Mouse (Mus musculus) kidney, embryonic 16.5 days (tissue): ENCODE data around the gene Dnajc6. TPM values are rescaled to one million over a fixed set of nuclear protein-coding genes. Genes with fewer than 3 reads are reported as not detected.
A peak's percentile ranks its signal among the peaks of the same experiment; 100 is the strongest.

Source experiments
- ATAC-seq: fragments of 200-750 bp; cut with Nextera tagmentation; 2 replicates; pipeline ENCODE4 v1.8.0; 2017; ENCODE audit warnings: moderate TSS enrichment; ENCODE audit not compliant: low FRiP score, low TSS enrichment
- H3K27ac ChIP-seq: fragments of 300-500 bp; sonication (generic); 2 replicates; pipeline ENCODE4 v1.5.1; 2014; ENCODE audit warnings: low read length
- H3K27me3 ChIP-seq: fragments of 300-500 bp; sonication (generic); 2 replicates; pipeline ENCODE4 v1.6.1; 2014; ENCODE audit warnings: low read length, control low read depth, mixed read lengths; ENCODE audit not compliant: insufficient read depth
- H3K36me3 ChIP-seq: fragments of 300-500 bp; sonication (generic); 2 replicates; pipeline ENCODE4 v1.6.1; 2014; ENCODE audit warnings: low read length, control low read depth, mixed read lengths; ENCODE audit not compliant: insufficient read depth
- H3K4me1 ChIP-seq: fragments of 300-500 bp; sonication (generic); 2 replicates; pipeline ENCODE4 v1.6.1; 2014; ENCODE audit warnings: low read length, control low read depth, mixed read lengths; ENCODE audit not compliant: insufficient read depth
- H3K4me2 ChIP-seq: fragments of 300-500 bp; sonication (generic); replicated peaks from 2 replicates; pipeline ENCODE4 v1.6.1; 2014; ENCODE audit warnings: low read depth, low read length
- H3K4me3 ChIP-seq: fragments of 300-500 bp; sonication (generic); 2 replicates; pipeline ENCODE4 v1.5.1; 2014; ENCODE audit warnings: mild to moderate bottlenecking, low read length
- H3K9ac ChIP-seq: fragments of 300-500 bp; sonication (generic); replicated peaks from 2 replicates; pipeline ENCODE4 v1.6.1; 2014; ENCODE audit warnings: low read length
- H3K9me3 ChIP-seq: fragments of 300-500 bp; sonication (generic); 2 replicates; pipeline ENCODE4 v1.6.1; 2016; ENCODE audit warnings: low read length, control low read depth
- WGBS: fragments of 180-500 bp; shearing (Covaris S2); extraction: QIAGEN DNeasy Blood & Tissue Kit; methylation state at CpG from one replicate; pipeline ENCODE4 v1.1.7; 2014; 5-methylcytosine and 5-hydroxymethylcytosine counted together
- polyA plus RNA-seq: library from polyadenylated mRNA; unstranded; fragments of >200 nt; fragmentation: Nextera tagmentation; extraction: Ambion mirVana; gene quantifications from 2 replicates; pipeline ENCODE4 v1.2.1, GENCODE M21; 2015

Dnajc6 gene
- polyA plus RNA-seq, 1 experiment from 2014 or later = 2.2 TPM

GRCm38 (mm10) chr4:101504470-101505007 is 8.1 kb downstream of the Dnajc6 start:
- Histone ChIP-seq H3K4me2 (no peak overlapping the region), H3K27ac (no peak overlapping the region), H3K9me3 (no peaks in the 10 kb centered on the region), H3K36me3 (no peaks in the 10 kb centered on the region), H3K27me3 (peaks cover 13% of the 10 kb centered on the region), H3K4me3 (no peak overlapping the region), H3K9ac (no peak overlapping the region), H3K4me1 (peaks cover 12% of the 10 kb centered on the region)
- 82% methylated on average over 7 of the region's 7 CpGs for WGBS
- no peak for ATAC-seq

- no peak overlapping the region for H3K27ac ChIP-seq
- H3K36me3 ChIP-seq = no peaks in the 10 kb centered on the region
- 60% methylated on average over 2 of the region's 2 CpGs for WGBS
- no peaks in the 10 kb centered on the region for H3K9me3 ChIP-seq
- H3K4me3 ChIP-seq = no peak overlapping the region
- peaks cover 12% of the 10 kb centered on the region for H3K4me1 ChIP-seq
- peaks cover 16% of the 10 kb centered on the region for H3K27me3 ChIP-seq
- H3K4me2 ChIP-seq = no peak overlapping the region
- no peak overlapping the region for H3K9ac ChIP-seq
- ATAC-seq = no peak
These were observed 9.5 kb downstream of the Dnajc6 start for GRCm38 (mm10) chr4:101505966-101506365.

- Histone ChIP-seq H3K27ac (no peak overlapping the region), H3K4me2 (no peak overlapping the region), H3K4me1 (peaks cover 12% of the 10 kb centered on the region), H3K27me3 (peaks cover 16% of the 10 kb centered on the region), H3K9me3 (no peaks in the 10 kb centered on the region), H3K36me3 (no peaks in the 10 kb centered on the region), H3K4me3 (no peak overlapping the region), H3K9ac (no peak overlapping the region)
- no peak for ATAC-seq
These were observed 9.9 kb downstream of the Dnajc6 start for GRCm38 (mm10) chr4:101506372-101506771.

GRCm38 (mm10) chr4:101507571-101508422 is 11.3 kb downstream of the Dnajc6 start:
- peak; percentile 49; the same call in 1 of the 2 replicates for ATAC-seq
- peak overlapping the region; percentile 83 for H3K4me2 ChIP-seq
- H3K27me3 ChIP-seq = peaks cover 16% of the 10 kb centered on the region
- H3K36me3 ChIP-seq = no peaks in the 10 kb centered on the region
- H3K9me3 ChIP-seq = no peaks in the 10 kb centered on the region
- H3K4me1 ChIP-seq = peaks cover 12% of the 10 kb centered on the region
- H3K9ac ChIP-seq = peak overlapping the region; percentile 42
- no peak overlapping the region for H3K27ac ChIP-seq
- H3K4me3 ChIP-seq = peak overlapping the region; percentile 55
- WGBS = 11% methylated on average over 24 of the region's 24 CpGs

GRCm38 (mm10) chr4:101508431-101508830 is 12.0 kb downstream of the Dnajc6 start:
- Histone ChIP-seq H3K36me3 (no peaks in the 10 kb centered on the region), H3K9ac (peak overlapping the region; percentile 47; the same call in 1 of the 2 replicates), H3K9me3 (no peaks in the 10 kb centered on the region), H3K27me3 (peaks cover 16% of the 10 kb centered on the region), H3K4me2 (peak overlapping the region; percentile 83), H3K4me3 (peak overlapping the region; percentile 48), H3K4me1 (peaks cover 12% of the 10 kb centered on the region), H3K27ac (no peak overlapping the region)
- ATAC-seq = no peak
- WGBS = 2% methylated on average over 10 of the region's 10 CpGs

GRCm38 (mm10) chr4:101508851-101509577 is 12.6 kb downstream of the Dnajc6 start:
- H3K4me2 ChIP-seq = peak overlapping the region; percentile 83
- H3K27me3 ChIP-seq = peaks cover 16% of the 10 kb centered on the region
- no peak overlapping the region for H3K27ac ChIP-seq
- no peaks in the 10 kb centered on the region for H3K9me3 ChIP-seq
- ATAC-seq = peak; percentile 75
- peak overlapping the region; percentile 48 for H3K4me3 ChIP-seq
- WGBS = 5% methylated on average over 27 of the region's 30 CpGs
- no peaks in the 10 kb centered on the region for H3K36me3 ChIP-seq
- peak overlapping the region; percentile 47 for H3K9ac ChIP-seq
- H3K4me1 ChIP-seq = peaks cover 12% of the 10 kb centered on the region

GRCm38 (mm10) chr4:101510111-101510903 is 13.9 kb downstream of the Dnajc6 start:
- H3K27ac ChIP-seq = no peak overlapping the region
- H3K9me3 ChIP-seq = no peaks in the 10 kb centered on the region
- peaks cover 12% of the 10 kb centered on the region for H3K4me1 ChIP-seq
- H3K4me3 ChIP-seq = no peak overlapping the region
- H3K36me3 ChIP-seq = no peaks in the 10 kb centered on the region
- no peak overlapping the region for H3K4me2 ChIP-seq
- H3K9ac ChIP-seq = no peak overlapping the region
- H3K27me3 ChIP-seq = peaks cover 16% of the 10 kb centered on the region
- ATAC-seq = no peak
- 80% methylated on average over 8 of the region's 8 CpGs for WGBS

- peaks cover 16% of the 10 kb centered on the region for H3K27me3 ChIP-seq
- no peak overlapping the region for H3K27ac ChIP-seq
- no peaks in the 10 kb centered on the region for H3K9me3 ChIP-seq
- 70% methylated on average over 5 of the region's 5 CpGs for WGBS
- H3K9ac ChIP-seq = no peak overlapping the region
- H3K4me3 ChIP-seq = no peak overlapping the region
- no peak overlapping the region for H3K4me2 ChIP-seq
- no peak for ATAC-seq
- H3K4me1 ChIP-seq = peaks cover 12% of the 10 kb centered on the region
- no peaks in the 10 kb centered on the region for H3K36me3 ChIP-seq
These were observed 14.4 kb downstream of the Dnajc6 start for GRCm38 (mm10) chr4:101510904-101511210.

GRCm38 (mm10) chr4:101511768-101512521 is 15.5 kb downstream of the Dnajc6 start:
- no peak overlapping the region for H3K27ac ChIP-seq
- WGBS = 90% methylated on average over 5 of the region's 5 CpGs
- no peak overlapping the region for H3K9ac ChIP-seq
- H3K4me2 ChIP-seq = no peak overlapping the region
- peaks cover 16% of the 10 kb centered on the region for H3K27me3 ChIP-seq
- no peaks in the 10 kb centered on the region for H3K9me3 ChIP-seq
- H3K36me3 ChIP-seq = no peaks in the 10 kb centered on the region
- H3K4me1 ChIP-seq = peaks cover 12% of the 10 kb centered on the region
- no peak for ATAC-seq
- no peak overlapping the region for H3K4me3 ChIP-seq
